Mouse (Mus musculus): Measurements from ENCODE around the gene Traf7.

DNA sequence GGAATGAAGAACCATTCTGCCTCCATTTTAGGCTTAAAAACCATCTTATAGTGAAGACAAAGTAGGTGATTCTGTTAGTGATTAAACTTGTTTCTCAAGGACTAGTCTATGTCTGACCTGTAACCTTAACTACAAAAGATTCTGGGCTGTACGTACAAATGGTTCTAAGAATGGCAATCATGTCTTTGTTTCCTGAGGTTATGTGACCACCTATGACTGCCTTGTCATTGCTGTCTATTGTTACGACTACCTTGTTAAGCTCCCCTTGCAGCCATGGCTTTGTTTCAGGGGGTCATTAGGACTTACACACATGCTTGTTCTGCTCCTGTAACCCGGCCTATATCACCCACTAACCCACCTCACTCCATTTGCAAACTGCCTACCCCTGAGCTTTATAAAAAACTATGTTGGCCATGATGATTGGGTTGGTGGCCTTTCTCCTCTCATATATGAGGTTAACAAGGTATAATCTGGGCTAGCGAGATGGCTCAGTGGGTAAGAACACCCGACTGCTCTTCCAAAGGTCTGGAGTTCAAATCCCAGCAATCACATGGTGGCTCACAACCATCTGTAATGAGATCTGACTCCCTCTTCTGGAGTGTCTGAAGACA, 59.0 kb downstream of the Traf7 start:
- TF ChIP-seq CTCF (conservative IDR thresholded peaks at IDR 0.05; ENCODE audit: low read length) (no peak), NANOG (IDR thresholded peaks at IDR 0.05; ENCODE audit: borderline replicate concordance, low read length) (no peak; the same call in 1 of the 2 replicates), POU5F1 (IDR thresholded peaks at IDR 0.05; ENCODE audit: borderline replicate concordance, low read length) (no peak)

Measured in E14TG2a.4 (cell line).